Mouse (Mus musculus) lung, adult 2 months (tissue): ENCODE measurements around the gene Gsto2.

ENCODE experiments used
- CTCF ChIP-seq: fragments of 200-500 bp; IDR thresholded peaks from 2 replicates; pipeline ENCODE4 v1.5.1; 2011; ENCODE audit warnings: mild to moderate bottlenecking, low read length, control low read depth; ENCODE audit not compliant: insufficient read depth
- POLR2A ChIP-seq: fragments of 200-500 bp; IDR thresholded peaks from 2 replicates; pipeline ENCODE4 v1.6.1; 2011; ENCODE audit warnings: low read depth, mild to moderate bottlenecking, control low read depth, low read length, borderline replicate concordance; ENCODE audit errors: extremely low read depth

DNA sequence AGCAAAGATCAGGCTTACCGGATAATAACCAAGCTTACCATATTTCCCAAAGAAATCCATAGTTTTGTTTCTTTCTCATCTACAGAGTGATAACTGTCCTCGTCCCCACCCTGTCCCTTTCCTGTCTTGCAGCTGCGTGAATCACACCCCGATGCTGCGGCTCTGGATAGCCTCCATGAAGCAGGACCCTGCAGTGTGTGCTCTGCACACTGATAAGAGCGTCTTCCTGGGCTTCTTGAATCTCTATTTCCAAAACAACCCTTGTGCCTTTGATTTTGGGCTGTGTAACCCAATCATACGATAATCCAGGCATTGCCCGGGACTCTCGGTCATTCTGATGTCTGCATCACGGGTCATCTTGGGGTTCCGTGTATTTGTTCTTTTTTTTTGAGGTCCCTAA is 20.6 kb downstream of the Gsto2 start:
- no peak for TF ChIP-seq POLR2A
- no peak for TF ChIP-seq CTCF
